Mouse (Mus musculus) heart, postnatal 4 days (tissue): Measurements from ENCODE around the gene Pdss1. TPM values are rescaled to one million over a fixed set of nuclear protein-coding genes. Genes with fewer than 3 reads are reported as not detected.
A peak's percentile ranks its signal among the peaks of the same experiment; 100 is the strongest.
"Not testable (repeated sequence)": the region's sequence is repeated elsewhere in the genome, so short reads cannot be mapped to it uniquely, and the experiment has no call there.

ENCODE experiments used
- DNase-seq: peaks from one replicate; pipeline ENCODE4 v3.0.0; 2021
- total RNA-seq, 2 experiments: library from RNA; stranded (reverse); gene quantifications; 2 replicates each; pipeline ENCODE4 v1.2.3; 2021

The Pdss1 gene
- total RNA-seq, result 10 to 100 TPM; 37.8 to 42.6 TPM

GRCm38 (mm10) chr2:22895282-22896273 is at the start of gene Pdss1:
Gene Pdss1 (plus strand): TSS chr2:22895522.
- DNase-seq, result peak; percentile 93

- DNase-seq, result no peak
Measured at GRCm38 (mm10) chr2:22851900-22852299, 43.4 kb upstream of the Pdss1 start.

GRCm38 (mm10) chr2:22857501-22857900 is 37.8 kb upstream of the Pdss1 start:
- DNase-seq, result no peak

GRCm38 (mm10) chr2:22862194-22862593 is 33.1 kb upstream of the Pdss1 start:
- no peak for DNase-seq

GRCm38 (mm10) chr2:22864394-22865037 is 30.8 kb upstream of the Pdss1 start:
- DNase-seq, result peak; percentile 82

- no peak for DNase-seq
Measured at GRCm38 (mm10) chr2:22865818-22866217, 29.5 kb upstream of the Pdss1 start.

- no peak for DNase-seq
Measured at GRCm38 (mm10) chr2:22866894-22867424, 28.4 kb upstream of the Pdss1 start.

- no peak for DNase-seq
Measured at GRCm38 (mm10) chr2:22873159-22873558, 22.2 kb upstream of the Pdss1 start.

- no peak for DNase-seq
Measured at GRCm38 (mm10) chr2:22874628-22875027, 20.7 kb upstream of the Pdss1 start.

- no peak for DNase-seq
Measured at GRCm38 (mm10) chr2:22876614-22877013, 18.7 kb upstream of the Pdss1 start.

- DNase-seq, result no peak
Measured at GRCm38 (mm10) chr2:22878781-22879180, 16.5 kb upstream of the Pdss1 start.

GRCm38 (mm10) chr2:22880726-22881125 is 14.6 kb upstream of the Pdss1 start:
- not testable (repeated sequence) for DNase-seq

GRCm38 (mm10) chr2:22894932-22895281 is 415 bp upstream of the Pdss1 start:
- peak; percentile 5 for DNase-seq

GRCm38 (mm10) chr2:22903947-22904346 is 8.6 kb downstream of the Pdss1 start:
- DNase-seq, result no peak

- no peak for DNase-seq
Measured at GRCm38 (mm10) chr2:22914421-22914820, 19.1 kb downstream of the Pdss1 start.

GRCm38 (mm10) chr2:22918651-22919050 is 23.3 kb downstream of the Pdss1 start:
- DNase-seq, result no peak

GRCm38 (mm10) chr2:22925911-22926310 is 30.6 kb downstream of the Pdss1 start:
- not testable (repeated sequence) for DNase-seq

- DNase-seq, result no peak
Measured at GRCm38 (mm10) chr2:22928259-22928658, 32.9 kb downstream of the Pdss1 start.

- no peak for DNase-seq
Measured at GRCm38 (mm10) chr2:22933556-22933955, 38.2 kb downstream of the Pdss1 start.

- DNase-seq, result no peak
Measured at GRCm38 (mm10) chr2:22949956-22950355, 54.6 kb downstream of the Pdss1 start.

- no peak for DNase-seq
Measured at GRCm38 (mm10) chr2:22954278-22954677, 59.0 kb downstream of the Pdss1 start.

- DNase-seq, result no peak
Measured at GRCm38 (mm10) chr2:22955914-22956313, 60.6 kb downstream of the Pdss1 start.

- no peak for DNase-seq
Measured at GRCm38 (mm10) chr2:22957415-22957814, 62.1 kb downstream of the Pdss1 start.
